Mouse (Mus musculus): ENCODE data around the gene Ube2m.

GRCm38 (mm10) chr7:13031069-13031468 is 7.0 kb downstream of the Ube2m start:
- no peak for TF ChIP-seq CTCF (IDR thresholded peaks at IDR 0.05; ENCODE audit: control insufficient read depth, insufficient read depth, insufficient replicate concordance, low read depth, low read length)
- no peak for TF ChIP-seq POLR2A (IDR thresholded peaks at IDR 0.05; ENCODE audit: control insufficient read depth, low read depth, low read length)
